Mouse (Mus musculus): ENCODE data around the gene Cnih1. TPM values are rescaled to one million over a fixed set of nuclear protein-coding genes. Genes with fewer than 3 reads are reported as not detected.

Cnih1 gene
- polyA plus RNA-seq, 2 experiments = 104 to 202 TPM

- ATAC-seq (ENCODE audit: low FRiP score, low read depth) = no peak
- no peaks in the 10 kb centered on the region for H3K9me3 ChIP-seq (ENCODE audit: control insufficient read depth, low read length)
- H3K27ac ChIP-seq (replicated peaks; ENCODE audit: low read depth, low read length) = no peak overlapping the region
- H3K36me3 ChIP-seq (ENCODE audit: control insufficient read depth, insufficient read depth, low read length) = peaks cover 9% of the 10 kb centered on the region; the same call in 1 of the 2 replicates
- H3K4me1 ChIP-seq (ENCODE audit: control insufficient read depth, insufficient read depth, low read length) = no peaks in the 10 kb centered on the region
- H3K4me3 ChIP-seq (replicated peaks; ENCODE audit: low read length) = no peak overlapping the region
- no peak overlapping the region for H3K4me2 ChIP-seq (replicated peaks; ENCODE audit: low read depth, low read length, severe bottlenecking)
- H3K9ac ChIP-seq (ENCODE audit: low read depth, low read length, severe bottlenecking) = no peak overlapping the region
- DNase-seq (ENCODE audit: low spot score) = no peak
- no peak for TF ChIP-seq POLR2A (IDR thresholded peaks at IDR 0.05; ENCODE audit: borderline replicate concordance, extremely low read depth, insufficient read depth, insufficient read length)
- WGBS = 87% methylated on average over 4 of the region's 4 CpGs
- H3K27me3 ChIP-seq (ENCODE audit: control insufficient read depth, insufficient read depth, low read length) = no peaks in the 10 kb centered on the region
These were observed 15.0 kb upstream of the Cnih1 start for GRCm38 (mm10) chr14:46803259-46803658.

- no peak overlapping the region for H3K4me3 ChIP-seq (replicated peaks; ENCODE audit: low read length)
- DNase-seq (ENCODE audit: low spot score) = peak; percentile 13
- H3K9me3 ChIP-seq (ENCODE audit: control insufficient read depth, low read length) = no peaks in the 10 kb centered on the region
- no peak overlapping the region for H3K4me2 ChIP-seq (replicated peaks; ENCODE audit: low read depth, low read length, severe bottlenecking)
- 0 out of 2 replicates have a peak, but pooled peaks cover 3% of the 10 kb centered on the region for H3K36me3 ChIP-seq (ENCODE audit: control insufficient read depth, insufficient read depth, low read length)
- TF ChIP-seq POLR2A (IDR thresholded peaks at IDR 0.05; ENCODE audit: borderline replicate concordance, extremely low read depth, insufficient read depth, insufficient read length) = no peak
- H3K9ac ChIP-seq (ENCODE audit: low read depth, low read length, severe bottlenecking) = no peak overlapping the region
- H3K27me3 ChIP-seq (ENCODE audit: control insufficient read depth, insufficient read depth, low read length) = no peaks in the 10 kb centered on the region
- no peaks in the 10 kb centered on the region for H3K4me1 ChIP-seq (ENCODE audit: control insufficient read depth, insufficient read depth, low read length)
- H3K27ac ChIP-seq (replicated peaks; ENCODE audit: low read depth, low read length) = no peak overlapping the region
- WGBS = 65% methylated on average over 3 of the region's 3 CpGs
- ATAC-seq (ENCODE audit: low FRiP score, low read depth) = no peak
These were observed 12.6 kb upstream of the Cnih1 start for GRCm38 (mm10) chr14:46800684-46801345.

GRCm38 (mm10) chr14:46794157-46794556 lies 5.9 kb upstream of the Cnih1 start:
- TF ChIP-seq POLR2A (IDR thresholded peaks at IDR 0.05; ENCODE audit: borderline replicate concordance, extremely low read depth, insufficient read depth, insufficient read length) = no peak
- Histone ChIP-seq H3K27me3 (ENCODE audit: control insufficient read depth, insufficient read depth, low read length) (no peaks in the 10 kb centered on the region), H3K4me2 (replicated peaks; ENCODE audit: low read depth, low read length, severe bottlenecking) (no peak overlapping the region), H3K4me1 (ENCODE audit: control insufficient read depth, insufficient read depth, low read length) (no peaks in the 10 kb centered on the region), H3K9me3 (ENCODE audit: control insufficient read depth, low read length) (no peaks in the 10 kb centered on the region), H3K4me3 (replicated peaks; ENCODE audit: low read length) (no peak overlapping the region), H3K9ac (ENCODE audit: low read depth, low read length, severe bottlenecking) (no peak overlapping the region), H3K36me3 (ENCODE audit: control insufficient read depth, insufficient read depth, low read length) (no peaks in the 10 kb centered on the region), H3K27ac (replicated peaks; ENCODE audit: low read depth, low read length) (no peak overlapping the region)
- WGBS = 79% methylated on average over 5 of the region's 5 CpGs
- ATAC-seq (ENCODE audit: low FRiP score, low read depth) = no peak
- DNase-seq (ENCODE audit: low spot score) = no peak

- Histone ChIP-seq H3K4me3 (replicated peaks; ENCODE audit: low read length) (no peak overlapping the region), H3K4me2 (replicated peaks; ENCODE audit: low read depth, low read length, severe bottlenecking) (no peak overlapping the region), H3K4me1 (ENCODE audit: control insufficient read depth, insufficient read depth, low read length) (peaks cover 10% of the 10 kb centered on the region), H3K9ac (ENCODE audit: low read depth, low read length, severe bottlenecking) (no peak overlapping the region), H3K27me3 (ENCODE audit: control insufficient read depth, insufficient read depth, low read length) (no peaks in the 10 kb centered on the region), H3K36me3 (ENCODE audit: control insufficient read depth, insufficient read depth, low read length) (no peaks in the 10 kb centered on the region), H3K9me3 (ENCODE audit: control insufficient read depth, low read length) (no peaks in the 10 kb centered on the region), H3K27ac (replicated peaks; ENCODE audit: low read depth, low read length) (no peak overlapping the region)
- WGBS = 89% methylated on average over 6 of the region's 6 CpGs
- no peak for ATAC-seq (ENCODE audit: low FRiP score, low read depth)
- no peak for TF ChIP-seq POLR2A (IDR thresholded peaks at IDR 0.05; ENCODE audit: borderline replicate concordance, extremely low read depth, insufficient read depth, insufficient read length)
- no peak for DNase-seq (ENCODE audit: low spot score)
These were observed 2.5 kb upstream of the Cnih1 start for GRCm38 (mm10) chr14:46790723-46791122.

- DNase-seq (ENCODE audit: low spot score) (no peak), ATAC-seq (ENCODE audit: low FRiP score, low read depth) (no peak)
- H3K4me3 ChIP-seq (replicated peaks; ENCODE audit: low read length) = no peak overlapping the region
- H3K4me1 ChIP-seq (ENCODE audit: control insufficient read depth, insufficient read depth, low read length) = peaks cover 12% of the 10 kb centered on the region
- no peaks in the 10 kb centered on the region for H3K36me3 ChIP-seq (ENCODE audit: control insufficient read depth, insufficient read depth, low read length)
- WGBS = 73% methylated on average over 4 of the region's 4 CpGs
- no peak overlapping the region for H3K27ac ChIP-seq (replicated peaks; ENCODE audit: low read depth, low read length)
- H3K9ac ChIP-seq (ENCODE audit: low read depth, low read length, severe bottlenecking) = no peak overlapping the region
- no peak for TF ChIP-seq POLR2A (IDR thresholded peaks at IDR 0.05; ENCODE audit: borderline replicate concordance, extremely low read depth, insufficient read depth, insufficient read length)
- H3K9me3 ChIP-seq (ENCODE audit: control insufficient read depth, low read length) = no peaks in the 10 kb centered on the region
- no peaks in the 10 kb centered on the region for H3K27me3 ChIP-seq (ENCODE audit: control insufficient read depth, insufficient read depth, low read length)
- no peak overlapping the region for H3K4me2 ChIP-seq (replicated peaks; ENCODE audit: low read depth, low read length, severe bottlenecking)
These were observed 2.1 kb upstream of the Cnih1 start for GRCm38 (mm10) chr14:46790303-46790702.

Data from limb, embryonic 14.5 days (tissue).